Mouse (Mus musculus): ENCODE results near the gene Arhgap11a. TPM values are rescaled to one million over a fixed set of nuclear protein-coding genes. Genes with fewer than 3 reads are reported as not detected.

Gene Arhgap11a
- polyA plus RNA-seq, 1 experiment from 2014 or later = 5.9 TPM

DNA sequence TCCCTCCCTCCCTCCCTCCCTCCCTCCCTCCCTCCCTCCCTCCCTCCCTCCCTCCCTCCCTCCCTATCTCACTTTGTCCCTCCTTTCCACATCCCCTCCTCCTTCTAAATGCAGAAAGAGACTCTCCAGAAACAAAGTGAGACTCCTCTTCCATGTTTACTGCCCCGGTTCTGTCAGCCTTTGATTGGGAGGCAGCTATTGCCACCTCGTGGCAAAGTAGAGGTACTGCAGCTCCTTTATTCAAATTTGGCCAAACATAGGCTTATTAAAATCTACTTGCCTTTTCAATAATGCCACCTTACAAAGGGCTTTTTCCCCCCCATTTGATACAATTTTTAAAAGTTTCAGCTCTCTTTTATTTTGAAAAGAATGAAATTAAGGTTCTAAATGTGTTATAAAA lies 24.6 kb downstream of the Arhgap11a start:
- H3K27me3 ChIP-seq (replicated peaks; ENCODE audit: control insufficient read depth, insufficient read depth, low read length) = no peaks in the 10 kb centered on the region
- no peak overlapping the region for H3K9ac ChIP-seq (ENCODE audit: low read depth, low read length)
- no peak for DNase-seq (ENCODE audit: low spot score)
- no peak overlapping the region for H3K4me2 ChIP-seq
- no peak for ATAC-seq (replicated peaks; ENCODE audit: low FRiP score)
- H3K4me3 ChIP-seq (ENCODE audit: low read depth, low read length) = no peak overlapping the region
- 0% methylated on average over 2 of the region's 2 CpGs for WGBS
- H3K27ac ChIP-seq (ENCODE audit: low read depth, low read length) = no peak overlapping the region
- no peaks in the 10 kb centered on the region for H3K36me3 ChIP-seq (ENCODE audit: control insufficient read depth, insufficient read depth, low read length)
- no peaks in the 10 kb centered on the region for H3K9me3 ChIP-seq (ENCODE audit: control insufficient read depth, low read length)
- H3K4me1 ChIP-seq (replicated peaks; ENCODE audit: control insufficient read depth, insufficient read depth, low read length) = 0 out of 2 replicates have a peak, but pooled peaks cover under 1% of the 10 kb centered on the region

- Histone ChIP-seq H3K4me2 (no peak overlapping the region), H3K4me3 (ENCODE audit: low read depth, low read length) (no peak overlapping the region), H3K4me1 (replicated peaks; ENCODE audit: control insufficient read depth, insufficient read depth, low read length) (no peaks in the 10 kb centered on the region), H3K27ac (ENCODE audit: low read depth, low read length) (no peak overlapping the region), H3K36me3 (ENCODE audit: control insufficient read depth, insufficient read depth, low read length) (no peaks in the 10 kb centered on the region), H3K27me3 (replicated peaks; ENCODE audit: control insufficient read depth, insufficient read depth, low read length) (no peaks in the 10 kb centered on the region), H3K9me3 (ENCODE audit: control insufficient read depth, low read length) (no peaks in the 10 kb centered on the region), H3K9ac (ENCODE audit: low read depth, low read length) (no peak overlapping the region)
- DNase-seq (ENCODE audit: low spot score) (no peak), ATAC-seq (replicated peaks; ENCODE audit: low FRiP score) (no peak)
- 93% methylated on average over 8 of the region's 8 CpGs for WGBS
Measured at GRCm38 (mm10) chr2:113822367-113822766, 26.1 kb downstream of the Arhgap11a start.

GRCm38 (mm10) chr2:113821176-113821734 lies 27.2 kb downstream of the Arhgap11a start:
- no peaks in the 10 kb centered on the region for H3K4me1 ChIP-seq (replicated peaks; ENCODE audit: control insufficient read depth, insufficient read depth, low read length)
- no peak overlapping the region for H3K27ac ChIP-seq (ENCODE audit: low read depth, low read length)
- DNase-seq (ENCODE audit: low spot score) (no peak), ATAC-seq (replicated peaks; ENCODE audit: low FRiP score) (no peak)
- no peaks in the 10 kb centered on the region for H3K27me3 ChIP-seq (replicated peaks; ENCODE audit: control insufficient read depth, insufficient read depth, low read length)
- H3K36me3 ChIP-seq (ENCODE audit: control insufficient read depth, insufficient read depth, low read length) = no peaks in the 10 kb centered on the region
- H3K4me2 ChIP-seq = no peak overlapping the region
- WGBS = 73% methylated on average over 12 of the region's 12 CpGs
- 0 out of 2 replicates have a peak, but pooled peaks cover 2% of the 10 kb centered on the region for H3K9me3 ChIP-seq (ENCODE audit: control insufficient read depth, low read length)
- H3K9ac ChIP-seq (ENCODE audit: low read depth, low read length) = no peak overlapping the region
- H3K4me3 ChIP-seq (ENCODE audit: low read depth, low read length) = no peak overlapping the region

DNA sequence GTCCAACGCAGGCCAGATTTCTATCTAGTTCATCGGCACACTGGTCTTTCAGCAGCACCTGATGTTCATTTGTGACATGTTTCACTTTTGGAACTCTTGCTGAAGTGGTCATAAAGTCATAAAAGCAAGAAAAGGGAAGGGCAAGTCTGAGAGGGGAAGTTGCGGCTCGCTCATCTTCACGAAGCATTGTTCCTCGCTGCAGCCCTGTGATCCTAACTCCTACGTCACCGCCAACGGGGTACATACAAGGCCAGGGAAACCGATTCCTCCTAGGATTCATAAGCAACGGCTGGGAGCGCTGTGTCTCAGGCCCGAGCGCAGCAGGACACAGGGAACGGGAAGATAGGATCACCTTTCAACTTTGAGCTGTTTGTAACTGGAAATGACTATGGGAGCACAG lies 28.3 kb downstream of the Arhgap11a start:
- no peak overlapping the region for H3K27ac ChIP-seq (ENCODE audit: low read depth, low read length)
- H3K36me3 ChIP-seq (ENCODE audit: control insufficient read depth, insufficient read depth, low read length) = no peaks in the 10 kb centered on the region
- no peak for DNase-seq (ENCODE audit: low spot score)
- H3K9ac ChIP-seq (ENCODE audit: low read depth, low read length) = no peak overlapping the region
- no peaks in the 10 kb centered on the region for H3K4me1 ChIP-seq (replicated peaks; ENCODE audit: control insufficient read depth, insufficient read depth, low read length)
- no peak overlapping the region for H3K4me3 ChIP-seq (ENCODE audit: low read depth, low read length)
- H3K9me3 ChIP-seq (ENCODE audit: control insufficient read depth, low read length) = 0 out of 2 replicates have a peak, but pooled peaks cover 2% of the 10 kb centered on the region
- no peak overlapping the region for H3K4me2 ChIP-seq
- 90% methylated on average over 15 of the region's 15 CpGs for WGBS
- ATAC-seq (replicated peaks; ENCODE audit: low FRiP score) = no peak
- H3K27me3 ChIP-seq (replicated peaks; ENCODE audit: control insufficient read depth, insufficient read depth, low read length) = no peaks in the 10 kb centered on the region

DNA sequence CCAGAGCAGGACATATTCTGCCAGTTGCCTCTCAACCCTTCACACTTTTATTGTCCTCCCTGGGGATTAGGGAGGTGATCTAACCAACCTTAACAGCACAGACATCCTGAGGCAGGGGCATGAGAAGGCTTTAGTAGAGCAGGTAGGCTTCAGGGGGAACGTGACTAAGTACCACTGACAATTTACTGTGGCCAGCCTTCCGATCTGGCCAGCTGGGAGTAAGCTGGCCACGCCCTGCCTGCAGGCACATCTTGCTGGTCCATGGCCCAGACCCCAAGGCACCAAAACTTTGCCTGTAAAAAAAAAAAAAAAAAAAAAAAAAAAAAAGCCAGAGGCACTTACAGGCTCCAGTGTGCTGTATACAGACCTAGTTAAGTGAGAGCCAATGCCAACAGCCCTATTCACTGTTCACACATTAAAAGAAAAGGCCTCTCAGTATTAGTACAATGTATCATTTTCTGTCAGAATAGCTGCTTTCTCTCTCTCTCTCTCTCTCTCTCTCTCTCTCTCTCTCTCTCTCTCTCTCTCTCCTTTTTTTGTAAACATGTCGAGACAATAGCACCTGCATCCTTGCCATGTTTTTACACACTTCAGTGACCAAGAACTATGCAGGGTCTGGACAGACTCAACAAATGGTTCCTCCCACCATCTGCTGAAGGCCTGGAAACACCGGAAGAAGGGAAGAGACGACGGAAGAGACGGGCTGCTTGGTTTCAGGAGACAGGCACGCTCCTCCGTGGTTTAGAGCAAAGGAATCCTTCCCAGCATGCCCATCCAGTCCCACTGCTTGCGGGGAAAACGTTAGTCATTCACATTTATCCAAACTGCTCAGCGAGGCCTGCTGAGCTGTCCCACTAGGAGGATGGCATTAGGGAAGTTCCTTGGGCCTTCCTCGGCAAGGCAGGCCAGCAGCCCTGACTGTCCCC lies 30.5 kb downstream of the Arhgap11a start:
- no peaks in the 10 kb centered on the region for H3K27me3 ChIP-seq (replicated peaks; ENCODE audit: control insufficient read depth, insufficient read depth, low read length)
- 0 out of 2 replicates have a peak, but pooled peaks cover 2% of the 10 kb centered on the region for H3K9me3 ChIP-seq (ENCODE audit: control insufficient read depth, low read length)
- no peaks in the 10 kb centered on the region for H3K36me3 ChIP-seq (ENCODE audit: control insufficient read depth, insufficient read depth, low read length)
- H3K4me1 ChIP-seq (replicated peaks; ENCODE audit: control insufficient read depth, insufficient read depth, low read length) = no peaks in the 10 kb centered on the region
- no peak overlapping the region for H3K27ac ChIP-seq (ENCODE audit: low read depth, low read length)
- ATAC-seq (replicated peaks; ENCODE audit: low FRiP score) = no peak
- WGBS = 84% methylated on average over 14 of the region's 14 CpGs
- no peak overlapping the region for H3K4me2 ChIP-seq
- DNase-seq (ENCODE audit: low spot score) = no peak
- H3K4me3 ChIP-seq (ENCODE audit: low read depth, low read length) = no peak overlapping the region
- H3K9ac ChIP-seq (ENCODE audit: low read depth, low read length) = no peak overlapping the region

DNA sequence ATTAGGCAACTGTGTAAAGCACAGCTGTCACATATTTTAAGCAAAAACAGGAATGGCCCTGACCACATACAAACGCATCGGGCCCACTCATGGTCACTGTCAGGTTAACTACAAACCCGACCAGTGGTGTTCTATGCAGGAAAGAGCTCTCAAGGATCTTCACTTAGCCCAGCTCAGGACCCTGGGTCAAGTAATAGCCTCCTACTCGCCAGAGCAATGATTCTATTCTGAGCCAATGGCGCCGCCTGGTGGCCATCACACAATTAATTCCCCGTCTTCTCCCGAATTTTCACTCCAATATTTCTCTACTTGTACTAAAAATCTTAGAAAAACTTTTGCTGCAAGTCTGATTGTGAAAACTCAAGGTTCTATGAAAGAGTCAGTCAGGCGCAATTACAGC lies 40.8 kb downstream of the Arhgap11a start:
- no peaks in the 10 kb centered on the region for H3K27me3 ChIP-seq (replicated peaks; ENCODE audit: control insufficient read depth, insufficient read depth, low read length)
- no peak for ATAC-seq (replicated peaks; ENCODE audit: low FRiP score)
- WGBS = 26% methylated on average over 9 of the region's 9 CpGs
- H3K27ac ChIP-seq (ENCODE audit: low read depth, low read length) = no peak overlapping the region
- DNase-seq (ENCODE audit: low spot score) = no peak
- H3K36me3 ChIP-seq (ENCODE audit: control insufficient read depth, insufficient read depth, low read length) = no peaks in the 10 kb centered on the region
- H3K4me2 ChIP-seq = no peak overlapping the region
- no peak overlapping the region for H3K4me3 ChIP-seq (ENCODE audit: low read depth, low read length)
- H3K4me1 ChIP-seq (replicated peaks; ENCODE audit: control insufficient read depth, insufficient read depth, low read length) = no peaks in the 10 kb centered on the region
- no peaks in the 10 kb centered on the region for H3K9me3 ChIP-seq (ENCODE audit: control insufficient read depth, low read length)
- H3K9ac ChIP-seq (ENCODE audit: low read depth, low read length) = no peak overlapping the region

DNA sequence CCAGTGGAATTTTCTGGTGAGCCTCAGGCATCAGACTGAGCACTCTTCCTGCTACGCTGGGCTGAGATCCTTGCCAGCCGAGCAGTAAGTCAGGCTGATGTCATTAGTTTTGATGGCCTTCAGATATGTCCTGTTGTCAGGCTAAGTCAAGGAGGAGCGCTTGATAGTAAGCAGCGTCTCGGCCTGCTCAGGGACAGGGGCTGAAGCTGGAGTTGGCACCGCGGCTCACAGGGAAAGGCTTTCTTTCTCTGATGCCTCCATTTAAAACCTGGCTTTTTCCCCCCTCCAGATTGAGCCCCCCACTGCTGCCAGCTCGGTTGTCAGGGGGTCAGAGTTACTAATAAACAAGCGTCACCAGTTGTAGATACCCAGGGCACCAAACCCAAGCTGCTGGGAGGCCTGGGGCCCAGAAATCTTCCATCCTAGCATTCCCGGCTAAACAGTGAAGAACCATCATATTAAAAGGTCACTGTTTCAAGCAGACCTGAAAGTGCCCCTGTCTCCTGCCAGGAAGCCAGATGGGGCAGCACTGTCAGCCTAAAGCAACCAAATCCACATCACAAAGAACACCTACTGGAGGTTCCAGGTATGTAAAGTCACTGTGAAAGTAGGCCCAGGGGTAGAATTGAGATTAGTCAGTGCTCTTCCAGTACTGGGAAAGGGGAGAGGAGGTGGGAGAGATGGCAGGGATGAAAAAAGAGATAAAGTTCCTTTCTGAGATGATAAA lies 41.4 kb downstream of the Arhgap11a start:
- Histone ChIP-seq H3K36me3 (ENCODE audit: control insufficient read depth, insufficient read depth, low read length) (no peaks in the 10 kb centered on the region), H3K9me3 (ENCODE audit: control insufficient read depth, low read length) (no peaks in the 10 kb centered on the region), H3K4me3 (ENCODE audit: low read depth, low read length) (no peak overlapping the region), H3K9ac (ENCODE audit: low read depth, low read length) (no peak overlapping the region), H3K27ac (ENCODE audit: low read depth, low read length) (no peak overlapping the region), H3K27me3 (replicated peaks; ENCODE audit: control insufficient read depth, insufficient read depth, low read length) (no peaks in the 10 kb centered on the region), H3K4me2 (no peak overlapping the region), H3K4me1 (replicated peaks; ENCODE audit: control insufficient read depth, insufficient read depth, low read length) (no peaks in the 10 kb centered on the region)
- no peak for ATAC-seq (replicated peaks; ENCODE audit: low FRiP score)
- 65% methylated on average over 10 of the region's 10 CpGs for WGBS
- no peak for DNase-seq (ENCODE audit: low spot score)

DNA sequence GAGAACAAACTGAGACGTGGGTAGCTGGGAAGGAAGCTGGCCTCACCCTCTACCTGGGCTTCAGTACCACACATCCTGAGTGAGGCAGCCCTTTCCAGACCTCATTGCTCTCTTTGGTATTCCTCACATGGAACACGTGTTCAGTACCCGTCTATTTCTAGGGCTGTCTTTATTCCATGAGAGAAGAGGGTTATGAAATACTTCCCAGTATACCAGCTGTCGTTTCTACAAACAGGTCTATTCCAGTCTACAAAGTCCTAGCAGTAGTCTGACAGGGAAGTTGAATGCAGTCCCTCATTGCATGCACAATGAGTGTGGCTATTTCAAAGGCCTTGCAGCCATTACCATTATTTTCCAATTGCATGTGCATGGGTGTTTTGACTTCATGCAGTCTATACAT lies 42.7 kb downstream of the Arhgap11a start:
- ATAC-seq (replicated peaks; ENCODE audit: low FRiP score) = no peak
- Histone ChIP-seq H3K36me3 (ENCODE audit: control insufficient read depth, insufficient read depth, low read length) (no peaks in the 10 kb centered on the region), H3K27ac (ENCODE audit: low read depth, low read length) (no peak overlapping the region), H3K27me3 (replicated peaks; ENCODE audit: control insufficient read depth, insufficient read depth, low read length) (no peaks in the 10 kb centered on the region), H3K4me2 (no peak overlapping the region), H3K4me3 (ENCODE audit: low read depth, low read length) (no peak overlapping the region), H3K4me1 (replicated peaks; ENCODE audit: control insufficient read depth, insufficient read depth, low read length) (no peaks in the 10 kb centered on the region), H3K9me3 (ENCODE audit: control insufficient read depth, low read length) (no peaks in the 10 kb centered on the region), H3K9ac (ENCODE audit: low read depth, low read length) (no peak overlapping the region)
- no peak for DNase-seq (ENCODE audit: low spot score)
- WGBS = 79% methylated on average over 4 of the region's 4 CpGs

Data from liver, embryonic 11.5 days (tissue).